Mouse (Mus musculus): ENCODE results near the gene Csf2rb. TPM values are rescaled to one million over a fixed set of nuclear protein-coding genes. Genes with fewer than 3 reads are reported as not detected.
"Not testable (repeated sequence)": the region's sequence is repeated elsewhere in the genome, so short reads cannot be mapped to it uniquely, and the experiment has no call there.

Csf2rb gene
- polyA plus RNA-seq, 1 experiment from 2014 or later, result 2.4 TPM

GRCm38 (mm10) chr15:78305341-78305933 lies 20.1 kb upstream of the Csf2rb start, which contains the start of gene Csf2rb2:
Gene Csf2rb2, minus strand, starts transcription at chr15:78305721.
- peaks cover 5% of the 10 kb centered on the region; the same call in 1 of the 2 replicates for H3K4me1 ChIP-seq (replicated peaks)
- no peak within 1 kb of the TSS for H3K4me3 ChIP-seq
- no peaks in the 10 kb centered on the region for H3K9me3 ChIP-seq (replicated peaks)
- no peaks in the 10 kb centered on the region for H3K27me3 ChIP-seq (replicated peaks)
- H3K9ac ChIP-seq, result no peak within 1 kb of the TSS
- ATAC-seq (ENCODE audit: insufficient number of reproducible peaks, low FRiP score), result no peak
- no peaks in the 10 kb centered on the region for H3K36me3 ChIP-seq
- 64% methylated on average over 10 of the region's 10 CpGs for WGBS
- no peak within 1 kb of the TSS for H3K4me2 ChIP-seq
- H3K27ac ChIP-seq (ENCODE audit: poor library complexity, severe bottlenecking), result no peak within 1 kb of the TSS

DNA sequence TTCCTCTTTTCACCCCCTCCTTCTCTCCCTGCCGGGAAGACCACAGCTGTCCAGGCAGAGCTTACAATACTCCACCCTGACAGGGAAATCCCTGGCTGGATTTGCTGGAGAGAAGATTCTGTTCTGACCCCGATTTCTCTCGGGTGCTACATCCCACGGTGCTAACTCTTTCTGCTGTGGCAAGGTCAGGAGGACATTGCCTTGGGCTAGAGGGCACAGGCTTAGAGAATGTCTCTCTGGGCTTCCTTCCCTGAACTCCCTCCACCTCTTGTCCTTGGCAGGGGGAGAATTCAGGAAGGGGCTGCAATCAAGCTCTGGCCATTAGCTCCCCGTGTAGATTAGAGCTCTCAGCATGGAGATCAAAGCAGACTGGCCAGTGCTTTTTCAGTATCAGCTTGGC lies 15.7 kb upstream of the Csf2rb start:
- Histone ChIP-seq H3K27me3 (replicated peaks) (no peaks in the 10 kb centered on the region), H3K9ac (no peak overlapping the region), H3K9me3 (replicated peaks) (no peaks in the 10 kb centered on the region), H3K4me3 (no peak overlapping the region), H3K27ac (ENCODE audit: poor library complexity, severe bottlenecking) (no peak overlapping the region), H3K36me3 (no peaks in the 10 kb centered on the region), H3K4me2 (no peak overlapping the region), H3K4me1 (replicated peaks) (peaks cover 8% of the 10 kb centered on the region)
- ATAC-seq (ENCODE audit: insufficient number of reproducible peaks, low FRiP score), result no peak
- WGBS, result 16% methylated on average over 5 of the region's 5 CpGs

GRCm38 (mm10) chr15:78310971-78311370 lies 14.6 kb upstream of the Csf2rb start:
- Histone ChIP-seq H3K27ac (ENCODE audit: poor library complexity, severe bottlenecking) (no peak overlapping the region), H3K4me3 (no peak overlapping the region), H3K4me2 (no peak overlapping the region), H3K9ac (no peak overlapping the region), H3K36me3 (no peaks in the 10 kb centered on the region), H3K27me3 (replicated peaks) (no peaks in the 10 kb centered on the region), H3K4me1 (replicated peaks) (peaks cover 8% of the 10 kb centered on the region), H3K9me3 (replicated peaks) (no peaks in the 10 kb centered on the region)
- no peak for ATAC-seq (ENCODE audit: insufficient number of reproducible peaks, low FRiP score)
- WGBS, result 64% methylated on average over 4 of the region's 4 CpGs

- WGBS, result 43% methylated on average over 4 of the region's 4 CpGs
- not testable (repeated sequence) for H3K9ac ChIP-seq; H3K27ac ChIP-seq (ENCODE audit: poor library complexity, severe bottlenecking); H3K9me3 ChIP-seq (replicated peaks); H3K4me2 ChIP-seq; H3K36me3 ChIP-seq; H3K4me3 ChIP-seq; H3K4me1 ChIP-seq (replicated peaks); H3K27me3 ChIP-seq (replicated peaks)
- ATAC-seq (ENCODE audit: insufficient number of reproducible peaks, low FRiP score), result peak; percentile 72
Observed at GRCm38 (mm10) chr15:78312421-78313233, 12.9 kb upstream of the Csf2rb start.

DNA sequence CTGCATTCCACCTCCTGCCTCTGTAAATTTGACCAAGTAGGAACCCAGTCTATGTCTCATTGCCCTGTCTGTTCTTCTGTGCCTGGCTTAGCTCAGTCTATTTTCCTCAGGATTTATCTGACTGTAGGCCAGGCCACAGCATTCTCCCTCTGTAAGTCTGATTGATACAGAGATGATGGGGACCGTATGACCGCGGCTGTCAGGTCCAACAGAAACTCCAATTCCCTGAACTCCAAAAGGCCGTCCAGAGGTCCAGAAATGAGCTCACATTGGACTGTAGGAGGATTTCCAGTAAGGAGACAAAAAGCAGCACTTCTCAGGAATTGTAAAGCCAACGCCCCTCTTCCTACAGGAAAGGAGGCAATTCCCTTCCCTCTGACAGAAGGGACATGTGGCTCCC lies 11.9 kb upstream of the Csf2rb start:
- not testable (repeated sequence) for H3K4me1 ChIP-seq (replicated peaks); H3K4me3 ChIP-seq; ATAC-seq (ENCODE audit: insufficient number of reproducible peaks, low FRiP score); H3K27me3 ChIP-seq (replicated peaks); H3K4me2 ChIP-seq; H3K27ac ChIP-seq (ENCODE audit: poor library complexity, severe bottlenecking); H3K36me3 ChIP-seq; H3K9ac ChIP-seq; H3K9me3 ChIP-seq (replicated peaks)
- WGBS, result 74% methylated on average over 5 of the region's 5 CpGs

DNA sequence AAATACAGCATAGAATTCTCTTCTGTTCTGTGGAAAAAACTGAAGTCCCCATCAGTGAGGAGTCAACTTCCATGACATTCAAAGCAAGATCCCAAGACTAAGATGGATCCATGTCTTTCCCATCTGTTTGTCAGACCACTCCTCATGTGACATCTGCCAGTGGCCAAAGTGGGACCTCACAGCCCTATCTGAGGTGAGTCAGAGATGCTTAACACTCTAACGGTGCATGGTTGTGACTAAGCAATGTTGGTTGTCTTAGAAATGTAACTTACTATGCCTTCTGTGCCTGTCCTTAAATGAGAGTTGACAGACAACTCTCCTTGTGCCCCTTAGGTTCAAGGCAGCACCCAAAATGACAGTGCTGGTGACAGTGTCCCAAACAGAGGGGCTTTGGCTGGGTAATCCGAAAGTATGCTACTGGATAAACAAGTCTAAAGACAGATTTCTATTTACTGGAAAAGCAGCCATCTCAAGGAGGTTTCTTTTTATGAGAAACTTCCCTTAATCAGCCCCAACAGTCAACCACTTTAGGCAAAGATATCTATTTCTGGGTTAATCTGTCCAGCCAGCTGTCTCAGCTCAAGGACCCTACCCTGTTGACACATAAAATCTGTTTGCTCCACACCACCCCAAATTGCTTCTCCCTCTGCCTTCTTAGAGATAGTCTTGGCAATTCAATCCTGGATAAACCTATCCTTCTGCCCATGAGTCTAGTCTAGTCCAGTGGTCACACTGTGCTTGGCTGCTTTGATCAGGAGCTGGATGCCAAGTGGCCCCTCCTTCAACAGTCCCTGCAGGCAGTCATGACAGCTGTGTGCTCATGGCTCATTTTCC lies 7.0 kb upstream of the Csf2rb start:
- H3K4me2 ChIP-seq; H3K9ac ChIP-seq; H3K36me3 ChIP-seq; H3K27ac ChIP-seq (ENCODE audit: poor library complexity, severe bottlenecking); H3K9me3 ChIP-seq (replicated peaks); H3K4me3 ChIP-seq; H3K27me3 ChIP-seq (replicated peaks): not testable (repeated sequence)
- ATAC-seq (ENCODE audit: insufficient number of reproducible peaks, low FRiP score), result peak; percentile 43
- peaks cover 10% of the 10 kb centered on the region for H3K4me1 ChIP-seq (replicated peaks)
- WGBS, result 54% methylated on average over 2 of the region's 2 CpGs

DNA sequence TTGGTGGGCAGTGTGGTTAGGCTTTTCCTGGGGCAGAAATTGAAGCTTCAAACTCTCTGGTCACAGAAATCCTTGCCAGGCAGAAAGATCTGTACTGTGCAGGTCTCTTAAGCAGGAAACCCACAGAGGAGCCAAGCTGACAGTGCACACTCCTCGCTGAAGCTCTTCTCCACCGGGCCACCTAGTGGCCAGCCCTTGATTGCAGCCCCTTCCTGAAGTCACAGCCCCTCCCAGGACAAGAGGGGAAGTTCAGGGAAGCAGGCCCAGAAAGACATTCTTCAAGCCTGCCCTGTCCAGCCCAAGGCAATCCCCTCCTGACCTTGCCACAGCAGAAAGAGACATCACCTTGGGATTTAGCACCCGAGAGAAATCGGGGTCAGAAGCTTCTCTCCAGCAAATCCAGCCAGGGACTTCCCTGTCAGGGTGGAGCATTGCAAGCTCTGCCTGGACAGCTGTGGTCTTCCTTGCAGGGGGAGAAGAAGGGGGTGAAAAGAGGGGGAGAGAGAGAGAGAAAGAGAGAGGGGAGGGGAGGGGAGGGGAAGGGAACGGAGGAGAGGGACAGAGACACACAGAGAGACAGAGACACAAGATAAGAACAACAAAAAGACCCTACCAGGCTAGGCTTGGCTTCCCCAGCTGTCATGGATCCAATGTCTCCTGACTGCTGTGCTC lies 4.6 kb upstream of the Csf2rb start:
- no peaks in the 10 kb centered on the region for H3K36me3 ChIP-seq
- no peak overlapping the region for H3K9ac ChIP-seq
- no peak overlapping the region for H3K4me2 ChIP-seq
- peak; percentile 80 for ATAC-seq (ENCODE audit: insufficient number of reproducible peaks, low FRiP score)
- H3K27me3 ChIP-seq (replicated peaks), result no peaks in the 10 kb centered on the region
- H3K9me3 ChIP-seq (replicated peaks), result no peaks in the 10 kb centered on the region
- whole genome bisulfite sequencing, result 10% methylated on average over 5 of the region's 5 CpGs
- H3K4me3 ChIP-seq, result no peak overlapping the region
- peaks cover 11% of the 10 kb centered on the region for H3K4me1 ChIP-seq (replicated peaks)
- no peak overlapping the region for H3K27ac ChIP-seq (ENCODE audit: poor library complexity, severe bottlenecking)

DNA sequence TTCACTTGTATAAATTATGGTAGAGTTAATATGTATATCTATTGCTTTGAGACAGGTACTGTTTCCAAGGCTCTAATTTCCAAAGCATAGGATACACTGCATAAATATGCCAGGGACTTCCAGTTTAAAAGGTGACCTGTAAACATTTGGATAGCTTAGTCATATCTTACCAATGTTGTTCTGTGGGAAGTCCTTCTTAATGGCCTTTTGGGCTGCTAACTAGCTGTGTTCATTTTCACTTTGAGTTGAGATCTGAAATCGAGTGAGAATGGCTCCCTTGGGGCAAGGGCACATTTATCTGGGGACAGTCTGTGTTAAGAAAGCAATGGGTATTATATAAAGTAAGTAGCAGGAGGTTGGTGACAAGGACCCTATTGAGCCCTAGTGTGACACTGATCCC lies 2.2 kb upstream of the Csf2rb start:
- H3K9ac ChIP-seq, result no peak overlapping the region
- H3K9me3 ChIP-seq (replicated peaks), result no peaks in the 10 kb centered on the region
- H3K27me3 ChIP-seq (replicated peaks), result 0 out of 2 replicates have a peak, but pooled peaks cover 6% of the 10 kb centered on the region
- ATAC-seq (ENCODE audit: insufficient number of reproducible peaks, low FRiP score), result no peak
- peaks cover 13% of the 10 kb centered on the region for H3K4me1 ChIP-seq (replicated peaks)
- H3K4me3 ChIP-seq, result no peak overlapping the region
- no peak overlapping the region for H3K27ac ChIP-seq (ENCODE audit: poor library complexity, severe bottlenecking)
- WGBS, result 49% methylated on average over 1 of the region's 1 CpGs
- no peaks in the 10 kb centered on the region for H3K36me3 ChIP-seq
- H3K4me2 ChIP-seq, result no peak overlapping the region

DNA sequence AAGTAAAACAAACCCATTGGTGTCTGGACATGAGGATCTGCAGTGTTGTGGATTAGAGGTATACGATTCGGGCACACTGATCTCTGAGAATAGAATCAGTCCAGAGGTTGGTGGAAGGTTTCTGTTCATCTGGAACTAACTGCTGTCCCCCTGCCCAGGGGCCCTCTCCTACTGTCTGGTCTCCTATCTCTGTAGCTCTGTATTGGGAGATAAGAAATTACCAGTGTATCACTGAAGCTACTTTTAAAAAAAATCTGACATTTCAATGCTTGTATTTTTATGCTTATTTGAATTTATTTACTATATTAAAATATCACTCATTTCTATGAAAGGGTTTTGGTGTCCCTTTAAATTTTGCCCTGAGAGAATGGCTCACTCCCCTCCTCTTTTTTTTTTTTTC lies 1.3 kb upstream of the Csf2rb start:
- Histone ChIP-seq H3K36me3 (no peaks in the 10 kb centered on the region), H3K27me3 (replicated peaks) (0 out of 2 replicates have a peak, but pooled peaks cover 6% of the 10 kb centered on the region), H3K4me3 (no peak overlapping the region), H3K9me3 (replicated peaks) (no peaks in the 10 kb centered on the region), H3K4me2 (no peak overlapping the region), H3K9ac (no peak overlapping the region), H3K27ac (ENCODE audit: poor library complexity, severe bottlenecking) (no peak overlapping the region), H3K4me1 (replicated peaks) (peaks cover 9% of the 10 kb centered on the region; the same call in 1 of the 2 replicates)
- ATAC-seq (ENCODE audit: insufficient number of reproducible peaks, low FRiP score), result no peak
- 65% methylated on average over 2 of the region's 2 CpGs for WGBS

- 88% methylated on average over 10 of the region's 10 CpGs for WGBS
- no peak overlapping the region; the same call in 1 of the 2 replicates for H3K4me2 ChIP-seq
Observed at GRCm38 (mm10) chr15:78326747-78327146, 1.2 kb downstream of the Csf2rb start.

More at GRCm38 (mm10) chr15:78326747-78327146, 1.2 kb downstream of the Csf2rb start:
- 0 out of 2 replicates have a peak overlapping the region, but pooled peaks have one; percentile 24 for H3K9ac ChIP-seq
- no peak overlapping the region for H3K4me3 ChIP-seq
- H3K4me1 ChIP-seq (replicated peaks), result 0 out of 2 replicates have a peak, but pooled peaks cover 3% of the 10 kb centered on the region
- H3K27ac ChIP-seq (ENCODE audit: poor library complexity, severe bottlenecking), result no peak overlapping the region
- no peak for ATAC-seq (ENCODE audit: insufficient number of reproducible peaks, low FRiP score)
- no peaks in the 10 kb centered on the region for H3K36me3 ChIP-seq
- H3K9me3 ChIP-seq (replicated peaks), result no peaks in the 10 kb centered on the region
- peaks cover 6% of the 10 kb centered on the region; the same call in 1 of the 2 replicates for H3K27me3 ChIP-seq (replicated peaks)
